Mouse (Mus musculus) erythroblast, embryonic 14.5 days (primary cell): ENCODE results near the gene Abhd6. TPM values are rescaled to one million over a fixed set of nuclear protein-coding genes. Genes with fewer than 3 reads are reported as not detected.

Experiments used
- H3K27me3 ChIP-seq: 2 replicates; pipeline ENCODE4 v1.6.1; 2012; ENCODE audit warnings: inconsistent platforms; ENCODE audit not compliant: control insufficient read depth
- H3K36me3 ChIP-seq: 2 replicates; pipeline ENCODE4 v1.6.1; 2012; ENCODE audit warnings: mild to moderate bottlenecking, inconsistent platforms; ENCODE audit not compliant: control insufficient read depth
- H3K4me1 ChIP-seq: 2 replicates; pipeline ENCODE4 v1.6.1; 2012; ENCODE audit warnings: inconsistent platforms; ENCODE audit not compliant: control insufficient read depth
- H3K4me3 ChIP-seq: replicated peaks from 2 replicates; pipeline ENCODE3; 2012; ENCODE audit warnings: moderate library complexity, mild to moderate bottlenecking, inconsistent platforms
- H3K9me3 ChIP-seq: 2 replicates; pipeline ENCODE4 v1.6.1; 2012; ENCODE audit warnings: low read length, inconsistent platforms, mixed read lengths; ENCODE audit not compliant: control insufficient read depth
- GATA1 ChIP-seq: IDR thresholded peaks from 2 replicates; pipeline ENCODE4 v1.6.1; 2012; ENCODE audit warnings: low read length, inconsistent platforms, mixed read lengths
- TAL1 ChIP-seq: IDR thresholded peaks from 3 replicates; pipeline ENCODE4 v1.6.1; 2012; ENCODE audit warnings: low read length, inconsistent platforms, mixed read lengths
- polyA plus RNA-seq: library from polyadenylated mRNA; stranded (reverse); fragments of >175 nt; gene quantifications from 2 replicates; pipeline ENCODE4 v1.2.3, GENCODE M21; 2012

Gene Abhd6
- polyA plus RNA-seq, 1 experiment = not detected

DNA sequence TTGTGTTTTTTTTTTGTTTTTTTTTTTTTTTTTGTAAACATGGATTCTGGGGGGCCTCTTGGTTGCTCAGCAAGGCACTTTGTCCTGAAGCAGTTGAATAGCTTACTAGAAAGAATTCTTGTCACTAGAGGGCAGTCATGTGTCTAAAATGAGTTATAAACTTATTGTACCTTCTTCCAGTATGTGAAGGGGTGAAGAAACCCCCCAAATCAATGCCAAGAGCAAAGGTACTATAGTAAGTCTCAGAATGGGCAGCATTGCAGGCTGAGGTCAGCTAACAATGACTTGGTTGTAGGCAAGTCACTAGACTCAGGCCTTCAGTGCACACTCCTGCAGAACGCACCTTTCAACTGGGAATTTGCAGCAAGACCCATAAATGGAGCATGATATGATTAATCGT, 89.9 kb downstream of the Abhd6 start:
- Histone ChIP-seq H3K27me3 (no peaks in the 10 kb centered on the region), H3K4me3 (no peak overlapping the region), H3K4me1 (peaks cover 3% of the 10 kb centered on the region), H3K36me3 (peaks cover 32% of the 10 kb centered on the region), H3K9me3 (no peaks in the 10 kb centered on the region)
- TF ChIP-seq TAL1 (no peak), GATA1 (no peak)

DNA sequence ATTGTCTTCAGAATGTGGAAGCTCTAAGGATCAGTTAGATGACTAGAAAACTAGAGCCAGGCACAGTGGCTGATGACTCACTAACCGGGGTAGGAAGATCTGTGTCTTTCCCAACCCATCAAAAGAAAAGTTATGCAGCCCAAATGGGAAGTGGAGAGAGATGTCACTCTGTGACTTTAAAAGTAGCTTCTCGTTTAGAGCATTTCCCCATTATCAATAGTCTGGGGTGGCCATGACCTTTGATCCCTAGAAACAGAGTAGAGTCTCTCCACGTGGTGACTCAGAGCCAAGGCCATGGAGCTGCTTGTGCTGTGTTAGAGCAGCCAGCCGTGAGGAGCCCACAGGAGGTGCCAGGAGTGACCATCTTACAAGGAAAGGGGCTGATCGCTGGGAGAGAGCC, 90.7 kb downstream of the Abhd6 start:
- H3K36me3 ChIP-seq = peaks cover 29% of the 10 kb centered on the region
- no peak for TF ChIP-seq TAL1
- no peak for TF ChIP-seq GATA1

DNA sequence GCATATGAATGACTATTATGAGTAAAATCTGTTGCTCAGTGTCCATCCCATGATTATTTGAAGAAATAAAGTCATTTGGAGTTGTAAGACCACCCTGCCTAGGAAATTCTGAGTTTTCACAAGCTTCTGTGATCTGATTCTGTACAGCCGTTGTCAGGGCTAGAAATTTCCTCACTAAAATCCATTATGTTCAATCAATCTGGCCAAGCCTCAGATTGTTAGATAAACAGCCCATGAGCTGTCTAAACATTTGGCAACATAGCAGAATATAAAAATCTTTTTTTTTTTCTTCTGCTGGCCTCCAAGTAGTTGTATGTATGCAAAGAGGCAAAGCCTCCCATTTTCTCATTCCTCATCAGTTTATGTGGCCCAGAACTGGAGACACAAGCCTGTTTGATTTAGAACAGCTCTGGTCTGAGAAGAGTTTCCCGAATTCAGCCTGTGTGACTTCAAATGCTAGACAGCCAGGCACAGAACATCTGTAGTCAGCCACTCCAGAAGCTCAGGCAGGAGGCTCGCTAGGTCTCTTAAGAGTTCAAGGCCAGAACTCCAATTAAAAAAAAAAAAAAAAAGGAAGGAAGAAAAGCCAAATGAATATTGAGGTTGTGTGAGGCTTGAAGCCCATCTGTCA, 92.3 kb downstream of the Abhd6 start:
- H3K9me3 ChIP-seq = no peaks in the 10 kb centered on the region
- peaks cover 12% of the 10 kb centered on the region for H3K36me3 ChIP-seq
- TF ChIP-seq GATA1 (no peak), TAL1 (no peak)
- H3K4me3 ChIP-seq = no peak overlapping the region
- H3K27me3 ChIP-seq = peaks cover 14% of the 10 kb centered on the region
- H3K4me1 ChIP-seq = peaks cover 23% of the 10 kb centered on the region

More for the DNA sequence above, 90.7 kb downstream of the Abhd6 start:
- no peaks in the 10 kb centered on the region for H3K9me3 ChIP-seq
- no peak overlapping the region for H3K4me3 ChIP-seq
- H3K4me1 ChIP-seq = peaks cover 8% of the 10 kb centered on the region
- H3K27me3 ChIP-seq = peaks cover 4% of the 10 kb centered on the region

DNA sequence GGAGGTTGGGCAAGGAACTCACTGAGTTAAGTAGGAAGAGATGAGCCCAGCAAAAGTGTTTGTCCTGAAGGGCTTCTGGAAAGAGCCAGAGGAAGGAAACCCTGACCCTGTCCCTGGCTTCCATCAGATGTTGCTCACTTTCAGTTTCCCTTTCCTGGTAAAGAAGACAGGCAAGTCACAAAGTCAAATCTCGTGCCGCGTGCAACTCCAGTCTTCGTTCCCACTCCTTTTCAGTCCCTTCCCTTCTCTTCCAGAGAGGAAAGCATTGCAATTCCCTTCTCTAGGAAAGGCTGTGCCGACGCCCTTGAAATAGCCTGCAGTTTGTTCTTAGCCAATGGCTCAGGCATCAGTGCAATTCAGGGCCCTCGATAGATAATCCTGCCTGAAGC, 92.9 kb downstream of the Abhd6 start:
- Histone ChIP-seq H3K36me3 (peaks cover 7% of the 10 kb centered on the region), H3K27me3 (peaks cover 14% of the 10 kb centered on the region), H3K9me3 (no peaks in the 10 kb centered on the region), H3K4me3 (no peak overlapping the region), H3K4me1 (peaks cover 23% of the 10 kb centered on the region)
- TF ChIP-seq GATA1 (no peak), TAL1 (no peak)

DNA sequence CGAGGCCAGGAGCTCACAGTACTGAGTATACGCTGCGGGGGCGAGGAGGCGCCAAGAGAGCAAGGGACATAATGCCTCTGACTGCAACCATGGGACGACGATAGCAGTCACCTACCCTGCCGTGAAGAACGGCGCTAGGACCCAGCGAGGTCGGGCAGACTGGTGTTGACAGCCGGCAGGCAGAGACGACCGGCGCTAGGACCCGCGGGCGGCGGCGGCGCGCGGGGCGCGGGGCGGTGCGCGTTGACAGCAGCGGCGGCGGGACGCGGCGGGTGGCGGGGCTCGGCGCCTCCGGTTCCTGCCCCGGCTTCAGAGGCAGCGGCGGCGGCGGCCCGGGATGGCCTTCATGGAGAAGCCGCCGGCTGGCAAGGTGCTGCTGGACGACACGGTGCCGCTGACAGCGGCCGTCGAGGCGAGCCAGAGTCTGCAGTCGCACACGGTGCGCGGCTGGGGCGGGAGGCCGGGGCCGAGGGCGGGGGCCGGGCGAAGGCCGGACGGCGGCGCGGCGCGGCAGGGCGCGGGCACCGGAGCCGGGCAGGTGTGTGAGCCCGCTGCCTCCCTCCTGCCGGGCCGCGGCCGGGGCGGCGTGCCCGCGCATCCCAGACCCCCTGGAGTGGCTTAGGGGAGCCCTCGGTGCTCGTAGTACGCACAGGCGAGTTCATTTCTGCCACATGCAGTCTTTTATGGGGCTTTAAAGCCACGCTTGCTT, 95.4 kb downstream of the Abhd6 start, which contains the start of gene Pxk:
Gene Pxk (plus strand): TSS at position 234 of the 709 bp plus-strand sequence.
- Histone ChIP-seq H3K4me3 (peak within 1 kb of the TSS; percentile 80), H3K4me1 (peaks cover 23% of the 10 kb centered on the region), H3K27me3 (peaks cover 14% of the 10 kb centered on the region), H3K9me3 (no peaks in the 10 kb centered on the region), H3K36me3 (no peaks in the 10 kb centered on the region)
- TF ChIP-seq GATA1 = no peak
- TF ChIP-seq TAL1 = no peak

DNA sequence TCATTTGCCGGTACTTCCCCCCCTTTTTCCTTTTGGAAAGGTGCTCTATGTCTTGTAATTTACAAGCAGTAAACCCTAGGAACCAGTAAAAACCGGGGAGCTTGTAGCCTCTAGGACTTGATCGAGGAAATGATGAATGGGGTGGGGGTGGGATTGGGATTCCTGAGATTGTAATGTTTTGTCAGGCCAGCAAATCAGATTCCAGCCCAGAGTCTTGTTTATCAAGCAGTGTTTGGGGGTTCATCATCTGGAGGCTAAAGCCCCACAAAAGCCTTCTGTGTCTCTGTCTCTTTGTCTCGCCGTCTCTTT, 95.9 kb downstream of the Abhd6 start:
- peak overlapping the region; percentile 80 for H3K4me3 ChIP-seq
- peaks cover 14% of the 10 kb centered on the region for H3K27me3 ChIP-seq
- peaks cover 23% of the 10 kb centered on the region for H3K4me1 ChIP-seq
- no peaks in the 10 kb centered on the region for H3K9me3 ChIP-seq
- no peak for TF ChIP-seq GATA1
- TF ChIP-seq TAL1 = no peak
- H3K36me3 ChIP-seq = no peaks in the 10 kb centered on the region

DNA sequence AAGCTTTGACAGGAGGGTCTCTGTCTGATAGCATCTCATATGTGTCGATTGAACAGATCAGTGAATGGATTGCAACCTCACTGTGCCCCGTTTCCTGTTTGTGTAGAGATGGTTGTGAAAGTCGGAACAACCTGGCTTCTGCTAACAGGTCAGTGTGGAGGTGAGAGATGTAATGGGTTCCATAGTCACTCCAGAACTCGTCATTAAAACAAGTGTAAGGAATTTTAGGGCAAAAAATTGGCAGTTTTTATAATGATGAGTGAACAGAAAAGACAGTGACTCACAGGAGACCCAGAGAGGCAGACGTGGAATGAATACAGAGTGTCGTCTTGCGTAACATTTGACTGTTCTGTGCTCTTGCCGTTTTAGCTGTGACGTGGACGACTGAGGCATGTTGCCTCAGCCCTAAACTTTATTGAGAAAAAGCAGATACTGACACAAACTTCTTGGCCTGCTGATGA, 96.9 kb downstream of the Abhd6 start:
- H3K27me3 ChIP-seq = peaks cover 14% of the 10 kb centered on the region
- no peaks in the 10 kb centered on the region for H3K9me3 ChIP-seq
- H3K4me3 ChIP-seq = peak overlapping the region; percentile 80
- peaks cover 23% of the 10 kb centered on the region for H3K4me1 ChIP-seq
- no peaks in the 10 kb centered on the region for H3K36me3 ChIP-seq
- no peak for TF ChIP-seq TAL1
- TF ChIP-seq GATA1 = no peak

DNA sequence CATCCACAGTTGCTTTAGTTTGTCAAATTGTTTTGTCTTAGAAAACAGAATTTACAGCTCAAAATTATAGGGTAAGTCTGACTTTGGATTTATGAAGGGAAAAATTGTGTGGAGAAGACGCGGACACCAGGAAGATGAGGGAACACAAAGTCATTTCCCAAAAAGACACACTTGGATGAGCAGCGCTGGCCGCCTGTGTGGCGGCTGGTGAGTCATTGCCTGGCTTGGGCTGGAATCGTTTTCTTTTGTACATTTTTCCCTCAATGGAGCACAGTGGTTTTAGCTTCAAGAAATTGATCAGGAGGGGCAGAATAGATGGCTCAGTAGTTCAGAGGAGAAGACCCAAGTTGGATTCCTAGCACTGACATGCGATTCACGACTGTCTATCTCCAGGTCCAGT, 99.2 kb downstream of the Abhd6 start:
- Histone ChIP-seq H3K4me1 (peaks cover 21% of the 10 kb centered on the region), H3K4me3 (no peak overlapping the region), H3K9me3 (no peaks in the 10 kb centered on the region), H3K27me3 (peaks cover 14% of the 10 kb centered on the region), H3K36me3 (no peaks in the 10 kb centered on the region)
- no peak for TF ChIP-seq GATA1
- TF ChIP-seq TAL1 = no peak

DNA sequence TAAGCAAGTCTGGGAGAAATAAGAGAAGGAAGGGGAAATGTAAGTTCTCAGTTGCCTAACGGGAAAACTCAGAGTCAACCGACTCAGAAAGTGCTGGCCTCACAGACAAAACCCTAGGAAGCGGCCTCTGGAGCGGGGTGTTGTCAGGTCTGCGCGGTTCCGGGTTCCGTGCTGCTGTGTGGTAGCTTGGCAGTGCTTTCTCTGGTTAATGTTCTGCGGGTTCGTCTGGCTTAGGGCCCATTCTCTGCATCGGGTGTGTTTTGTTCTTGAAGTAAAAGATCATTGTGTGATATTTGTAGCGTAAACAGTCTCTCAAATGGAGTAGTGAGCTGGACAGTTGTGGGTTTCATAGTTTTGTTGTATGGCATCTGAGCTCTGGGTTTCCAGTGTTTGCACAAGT, 100.0 kb downstream of the Abhd6 start:
- TF ChIP-seq TAL1 (no peak), GATA1 (no peak)
- Histone ChIP-seq H3K36me3 (no peaks in the 10 kb centered on the region), H3K9me3 (no peaks in the 10 kb centered on the region)

More for the DNA sequence above, 100.0 kb downstream of the Abhd6 start:
- H3K27me3 ChIP-seq = peaks cover 14% of the 10 kb centered on the region
- no peak overlapping the region for H3K4me3 ChIP-seq
- H3K4me1 ChIP-seq = peaks cover 19% of the 10 kb centered on the region

Other genes with a start within 250 kb of the Abhd6 start
- gene Gm26661, start 211.3 kb upstream of the Abhd6 start, polyA plus RNA-seq = not detected in 2 replicates
- 0.02 and 0.06 TPM in 2 replicates for gene Flnb, start 184.9 kb upstream of the Abhd6 start, polyA plus RNA-seq
- gene Gm45521, start 45.6 kb upstream of the Abhd6 start, polyA plus RNA-seq = not detected in 2 replicates
- 0.01 TPM in 1 of 2 replicates, not detected in the other for gene Dnase1l3, start 8.3 kb upstream of the Abhd6 start, polyA plus RNA-seq
- gene Rpp14, start 77.5 kb downstream of the Abhd6 start, polyA plus RNA-seq = 0.06 TPM in 2 replicates
- gene Pxk, start 95.3 kb downstream of the Abhd6 start, polyA plus RNA-seq = 0.14 and 0.34 TPM in 2 replicates
- 4.1 and 7.8 TPM in 2 replicates for gene Pdhb, start 170.1 kb downstream of the Abhd6 start, polyA plus RNA-seq
- gene Kctd6, start 211.2 kb downstream of the Abhd6 start, polyA plus RNA-seq = 0.13 and 0.15 TPM in 2 replicates